In genomic region chr6:95649123-95649663, GRCm38 (mm10) we compare ENCODE assay signal across 25 mouse cellular contexts.
A peak's percentile ranks its signal among the peaks of the same experiment; 100 is the strongest.
DNase-seq lines count a peak whose midpoint lies in the region; ATAC-seq and TF ChIP-seq lines count a peak whose summit lies in the region.
"Had no signal": no experiment of that assay in that cellular context is flagged by ENCODE, and none has a peak within 500 bp of the region (broad histone marks: within the 10 kb centered on the region; RNA-seq: fewer than 3 reads in every experiment).

No protein-coding gene starts in this region.

- H3K36me3 ChIP-seq in heart, embryonic 13.5 days: peaks cover 9% of the 10 kb centered on the region; the same call in 1 of the 2 replicates
- H3K36me3 ChIP-seq in heart, embryonic 10.5 days: peaks cover 6% of the 10 kb centered on the region
- H3K36me3 ChIP-seq in embryonic facial prominence, embryonic 10.5 days (replicated peaks): peaks cover 9% of the 10 kb centered on the region
- H3K36me3 ChIP-seq: hindbrain, embryonic 13.5 days; midbrain, embryonic 15.5 days had no signal

- H3K4me2 ChIP-seq in heart, embryonic 13.5 days: peak overlapping the region; percentile 13; the same call in 1 of the 2 replicates
- H3K4me2 ChIP-seq: hindbrain, embryonic 13.5 days; midbrain, embryonic 15.5 days had no signal

- no peaks in the 10 kb centered on the region for H3K9me3 ChIP-seq in heart, embryonic 13.5 days
- H3K9me3 ChIP-seq in heart, embryonic 10.5 days: no peaks in the 10 kb centered on the region
- no peaks in the 10 kb centered on the region for H3K9me3 ChIP-seq in embryonic facial prominence, embryonic 10.5 days
- H3K9me3 ChIP-seq: hindbrain, embryonic 13.5 days; midbrain, embryonic 15.5 days had no signal

- TF ChIP-seq POLR2A in brain, embryonic 14.5 days (IDR thresholded peaks at IDR 0.05; ENCODE audit: borderline replicate concordance, extremely low read depth, insufficient read depth, insufficient read length, poor library complexity, severe bottlenecking): no peak

- WGBS in heart, embryonic 13.5 days: 56% methylated on average over 10 of the region's 10 CpGs
- WGBS in heart, embryonic 10.5 days: 76% methylated on average over 10 of the region's 10 CpGs
- WGBS in embryonic facial prominence, embryonic 10.5 days: 74% methylated on average over 10 of the region's 10 CpGs

- H3K9ac ChIP-seq in heart, embryonic 13.5 days: no peak overlapping the region
- H3K9ac ChIP-seq: forebrain, postnatal 0 days; hindbrain, embryonic 13.5 days; midbrain, embryonic 15.5 days had no signal

- no peak overlapping the region for H3K4me3 ChIP-seq in heart, embryonic 13.5 days
- no peak overlapping the region for H3K4me3 ChIP-seq in heart, embryonic 10.5 days
- H3K4me3 ChIP-seq in embryonic facial prominence, embryonic 10.5 days: no peak overlapping the region
- H3K4me3 ChIP-seq: hindbrain, embryonic 13.5 days; midbrain, embryonic 15.5 days had no signal

- no peak for TF ChIP-seq CTCF in brain, embryonic 14.5 days (IDR thresholded peaks at IDR 0.05; ENCODE audit: borderline replicate concordance, extremely low read depth, insufficient read depth, insufficient read length)

- no peaks in the 10 kb centered on the region for H3K27me3 ChIP-seq in heart, embryonic 13.5 days (replicated peaks)
- H3K27me3 ChIP-seq in heart, embryonic 10.5 days (ENCODE audit: insufficient read depth, poor library complexity, severe bottlenecking): no peaks in the 10 kb centered on the region
- H3K27me3 ChIP-seq in embryonic facial prominence, embryonic 10.5 days (replicated peaks; ENCODE audit: low read depth, poor library complexity, severe bottlenecking): no peaks in the 10 kb centered on the region
- H3K27me3 ChIP-seq: midbrain, embryonic 15.5 days had no signal

- DNase-seq in heart, embryonic 10.5 days (ENCODE audit: low spot score): no peak
- DNase-seq in brain, embryonic 14.5 days (ENCODE audit: low read depth): peak; percentile 18
- DNase-seq in embryonic facial prominence, embryonic 10.5 days (ENCODE audit: low spot score): no peak
- DNase-seq in retina, embryonic 14.5 days (ENCODE audit: low spot score): peak; percentile 26
- DNase-seq in lung, adult 18-20 months: no peak
- DNase-seq: adrenal gland, adult 2 months; adrenal gland, postnatal 36 days; B cell, adult 2 months; cerebellum, adult 8-10 months; cerebellum, postnatal 36 days; forebrain, postnatal 0 days; gastrocnemius, postnatal 10 days; heart, postnatal 4 days; kidney, adult 8-10 months; kidney, postnatal 10 days; layer of hippocampus, postnatal 36 days; liver; lung, postnatal 36 days; thymus, adult 2 months; thymus, postnatal 36 days had no signal

- peaks cover 12% of the 10 kb centered on the region; the same call in 1 of the 2 replicates for H3K4me1 ChIP-seq in heart, embryonic 13.5 days
- 0 out of 2 replicates have a peak, but pooled peaks cover 3% of the 10 kb centered on the region for H3K4me1 ChIP-seq in heart, embryonic 10.5 days
- peaks cover 27% of the 10 kb centered on the region for H3K4me1 ChIP-seq in embryonic facial prominence, embryonic 10.5 days

- H3K27ac ChIP-seq in heart, embryonic 13.5 days (replicated peaks): no peak overlapping the region
- H3K27ac ChIP-seq in heart, embryonic 10.5 days: no peak overlapping the region
- H3K27ac ChIP-seq in embryonic facial prominence, embryonic 10.5 days (replicated peaks): peak overlapping the region; percentile 5; the same call in 1 of the 2 replicates
- H3K27ac ChIP-seq: hindbrain, embryonic 13.5 days; midbrain, embryonic 15.5 days had no signal

- ATAC-seq in heart, embryonic 13.5 days (ENCODE audit: extremely low read depth, insufficient number of reproducible peaks, low FRiP score, low TSS enrichment): no peak
- ATAC-seq: activated CD4-positive, CD25-positive, alpha-beta regulatory T cell, adult 4 months; forebrain, postnatal 0 days; intestine, embryonic 16.5 days; midbrain, embryonic 15.5 days had no signal

Comparison
In these comparisons a context has a peak if more than half of its experiments do, and no peak if none do; other contexts are left out.
1. DNase-seq: peak in brain, embryonic 14.5 days (single experiment) and retina, embryonic 14.5 days (single experiment); none in heart, embryonic 10.5 days (single experiment), embryonic facial prominence, embryonic 10.5 days (single experiment) and lung, adult 18-20 months (0 of 2).